Mouse (Mus musculus) ovary, adult 10 weeks (tissue): ENCODE measurements around the gene Afg1l. TPM values are rescaled to one million over a fixed set of nuclear protein-coding genes. Genes with fewer than 3 reads are reported as not detected.

ENCODE experiments used
- polyA plus RNA-seq: library from polyadenylated mRNA; stranded (reverse); fragments of 350-450 nt; fragmentation: Illumina TruSeq; extraction: RNeasy Lipid Tissue Mini Kit (QIAGEN cat#74804); gene quantifications from one replicate; pipeline ENCODE4 v1.2.3, GENCODE M21; 2014

Afg1l gene
- polyA plus RNA-seq = 6.6 TPM

DNA sequence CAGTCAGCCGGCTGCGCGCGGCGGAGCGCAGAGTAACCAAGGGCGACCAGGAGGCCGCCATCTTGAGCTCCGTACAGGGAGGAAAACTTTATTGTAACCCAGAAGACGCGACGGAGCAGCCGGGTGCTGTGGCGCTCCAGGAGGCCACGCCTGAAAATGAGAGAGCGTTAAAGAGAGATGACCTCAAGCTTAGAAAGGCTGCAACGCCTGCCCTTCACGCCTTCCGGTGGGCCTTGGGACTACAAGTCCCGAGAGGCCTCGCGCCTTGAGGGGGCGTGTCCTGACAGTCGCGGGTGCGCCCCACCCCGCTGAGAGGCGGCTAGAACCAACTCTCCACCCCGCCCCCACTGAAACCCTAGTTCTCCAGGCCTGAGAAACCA, at the start of gene Afg1l:
Afg1l (minus strand) TSS at position 225 of the 380 bp plus-strand sequence.

DNA sequence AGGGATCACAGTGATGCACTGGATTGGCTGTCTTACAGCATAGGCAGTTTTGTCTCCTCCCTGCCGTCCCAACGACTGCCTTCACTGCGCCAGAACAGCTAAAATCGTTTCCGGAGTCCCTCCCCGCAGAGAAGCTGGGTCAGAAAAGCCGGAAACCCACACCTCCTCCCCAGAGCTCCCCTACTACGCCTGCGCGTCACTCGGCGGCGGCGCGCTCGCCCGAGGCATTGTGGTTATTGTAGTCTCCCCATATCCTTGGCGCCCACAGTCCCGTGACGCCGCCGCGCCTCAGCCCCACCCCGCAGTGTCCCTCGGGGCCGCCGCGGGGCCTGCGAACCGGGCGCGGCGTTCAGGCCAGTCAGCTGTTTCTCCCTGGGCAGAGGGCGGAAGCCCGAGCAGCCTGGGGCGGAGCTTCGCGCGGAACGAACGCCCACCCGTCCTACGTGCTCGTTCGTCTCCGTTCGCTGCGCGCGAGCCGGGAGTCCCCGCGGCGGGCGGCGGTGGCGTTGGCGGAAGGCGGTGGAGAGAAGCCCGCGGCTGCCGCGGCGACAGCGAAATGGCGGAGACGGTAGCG, 23.5 kb upstream of the Afg1l start, which contains the start of gene Snx3:
Snx3 (plus strand) TSS at position 256 of the 574 bp plus-strand sequence.

DNA sequence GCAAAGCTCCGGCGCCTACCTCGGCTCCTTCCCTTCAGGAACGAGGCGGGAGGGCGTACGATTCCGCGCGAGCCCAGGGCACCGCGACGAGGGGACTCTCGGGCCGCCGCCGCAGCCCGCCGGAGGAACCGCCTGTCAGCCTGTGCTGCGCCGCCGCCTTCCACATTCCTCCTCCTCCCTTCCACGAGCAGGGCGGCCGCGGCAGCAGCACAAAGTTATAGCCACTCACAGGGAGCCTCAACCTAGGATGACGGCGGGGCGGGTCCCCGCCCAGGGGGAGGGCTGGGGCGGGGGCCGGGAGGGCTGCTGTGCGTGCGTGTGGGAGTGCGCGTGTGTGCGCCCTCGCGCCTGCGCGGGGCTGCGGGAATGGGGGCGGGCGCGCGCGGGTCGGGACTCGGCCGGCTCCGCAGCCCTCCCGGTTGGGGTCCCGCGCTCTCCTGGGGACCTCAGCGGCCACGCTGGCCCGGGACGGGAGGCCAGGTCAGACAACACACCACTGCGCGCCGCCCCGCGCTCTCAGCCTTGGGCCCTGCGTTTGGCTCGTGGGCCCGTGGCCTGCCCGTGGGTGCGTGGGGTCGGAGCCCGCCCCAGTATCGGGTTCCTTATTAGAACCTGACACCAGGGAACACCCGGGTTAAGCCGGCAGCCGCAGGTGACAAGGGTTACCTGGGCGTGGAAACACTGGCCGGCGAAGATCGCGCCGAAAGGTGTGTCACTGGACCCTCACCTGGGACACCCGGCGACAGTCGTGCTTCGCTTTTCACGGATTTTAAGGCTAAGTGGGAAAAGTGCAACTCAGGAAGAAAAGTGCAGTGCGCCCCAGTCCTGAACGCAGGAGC, 201.6 kb downstream of the Afg1l start, which contains the start of gene Foxo3:
Foxo3 (minus strand) TSS at position 249 of the 839 bp plus-strand sequence.

Other genes with a start within 250 kb of the Afg1l start
- gene Foxo3, start 201.8 kb downstream of the Afg1l start, polyA plus RNA-seq = 36.1 TPM
- gene Snx3, start 23.5 kb upstream of the Afg1l start, polyA plus RNA-seq = 202 TPM
- gene Nr2e1, start 105.1 kb upstream of the Afg1l start, polyA plus RNA-seq = 2.7 TPM
- 61.0 TPM for gene Ostm1, start 105.3 kb upstream of the Afg1l start, polyA plus RNA-seq